Mouse (Mus musculus): ENCODE measurements around the gene Anp32e. TPM values are rescaled to one million over a fixed set of nuclear protein-coding genes. Genes with fewer than 3 reads are reported as not detected.

Anp32e gene
- total and polyA plus RNA-seq, 2 experiments: 3.7 to 11.7 TPM

- Histone ChIP-seq H3K27me3 (ENCODE audit: control insufficient read depth, insufficient read depth, low read length) (no peaks in the 10 kb centered on the region), H3K4me3 (ENCODE audit: insufficient read depth, low read depth, low read length) (no peak overlapping the region; the same call in none of the 2 replicates), H3K79me2 (ENCODE audit: control insufficient read depth, insufficient read depth, low read length) (no peaks in the 10 kb centered on the region), H3K36me3 (ENCODE audit: control insufficient read depth, insufficient read depth, low read length) (no peaks in the 10 kb centered on the region), H3K4me1 (ENCODE audit: control insufficient read depth, insufficient read depth, low read length) (peaks cover 4% of the 10 kb centered on the region), H3K27ac (replicated peaks; ENCODE audit: insufficient read depth, low read depth, low read length) (peak overlapping the region; percentile 90), H3K9ac (ENCODE audit: low read depth, low read length) (peak overlapping the region; percentile 48)
- peak; percentile 11 for DNase-seq (ENCODE audit: extremely low read depth, low read depth, low spot score)
- 61% methylated on average over 4 of the region's 4 CpGs for WGBS
- TF ChIP-seq POLR2A (IDR thresholded peaks at IDR 0.05; ENCODE audit: extremely low read depth, insufficient read depth, low read length) (no peak), CTCF (IDR thresholded peaks at IDR 0.05; ENCODE audit: low read depth, low read length) (peak; percentile 27)
Measured at GRCm38 (mm10) chr3:95993881-95994280, 64.8 kb downstream of the Anp32e start.

- H3K27me3 ChIP-seq (ENCODE audit: control insufficient read depth, insufficient read depth, low read length): no peaks in the 10 kb centered on the region
- no peaks in the 10 kb centered on the region for H3K79me2 ChIP-seq (ENCODE audit: control insufficient read depth, insufficient read depth, low read length)
- peak overlapping the region; percentile 57 for H3K4me3 ChIP-seq (ENCODE audit: insufficient read depth, low read depth, low read length)
- DNase-seq (ENCODE audit: extremely low read depth, low read depth, low spot score): peak; percentile 19
- H3K27ac ChIP-seq (replicated peaks; ENCODE audit: insufficient read depth, low read depth, low read length): peak overlapping the region; percentile 90
- H3K9ac ChIP-seq (ENCODE audit: low read depth, low read length): peak overlapping the region; percentile 48
- no peak for TF ChIP-seq CTCF (IDR thresholded peaks at IDR 0.05; ENCODE audit: low read depth, low read length)
- TF ChIP-seq POLR2A (IDR thresholded peaks at IDR 0.05; ENCODE audit: extremely low read depth, insufficient read depth, low read length): no peak
- WGBS: 69% methylated on average over 6 of the region's 6 CpGs
- peaks cover 4% of the 10 kb centered on the region for H3K4me1 ChIP-seq (ENCODE audit: control insufficient read depth, insufficient read depth, low read length)
- H3K36me3 ChIP-seq (ENCODE audit: control insufficient read depth, insufficient read depth, low read length): no peaks in the 10 kb centered on the region
Measured at GRCm38 (mm10) chr3:95994381-95994846, 65.4 kb downstream of the Anp32e start.

- H3K36me3 ChIP-seq (ENCODE audit: control insufficient read depth, insufficient read depth, low read length): no peaks in the 10 kb centered on the region
- WGBS: 16% methylated on average over 47 of the region's 51 CpGs
- H3K4me1 ChIP-seq (ENCODE audit: control insufficient read depth, insufficient read depth, low read length): peaks cover 2% of the 10 kb centered on the region
- H3K9ac ChIP-seq (ENCODE audit: low read depth, low read length): peak overlapping the region; percentile 84
- no peak for DNase-seq (ENCODE audit: extremely low read depth, low read depth, low spot score)
- no peaks in the 10 kb centered on the region for H3K27me3 ChIP-seq (ENCODE audit: control insufficient read depth, insufficient read depth, low read length)
- H3K27ac ChIP-seq (replicated peaks; ENCODE audit: insufficient read depth, low read depth, low read length): peak overlapping the region; percentile 90
- TF ChIP-seq POLR2A (IDR thresholded peaks at IDR 0.05; ENCODE audit: extremely low read depth, insufficient read depth, low read length) (no peak), CTCF (IDR thresholded peaks at IDR 0.05; ENCODE audit: low read depth, low read length) (no peak)
- no peaks in the 10 kb centered on the region for H3K79me2 ChIP-seq (ENCODE audit: control insufficient read depth, insufficient read depth, low read length)
- H3K4me3 ChIP-seq (ENCODE audit: insufficient read depth, low read depth, low read length): peak overlapping the region; percentile 57
Measured at GRCm38 (mm10) chr3:95994975-95995801, 66.1 kb downstream of the Anp32e start.

GRCm38 (mm10) chr3:95995802-95996428 lies 66.9 kb downstream of the Anp32e start, which contains the start of gene Plekho1:
Gene Plekho1, minus strand, starts transcription at chr3:95996001.
- Histone ChIP-seq H3K4me3 (ENCODE audit: insufficient read depth, low read depth, low read length) (peak within 1 kb of the TSS; percentile 57), H3K79me2 (ENCODE audit: control insufficient read depth, insufficient read depth, low read length) (no peaks in the 10 kb centered on the region), H3K9ac (ENCODE audit: low read depth, low read length) (peak within 1 kb of the TSS; percentile 84), H3K36me3 (ENCODE audit: control insufficient read depth, insufficient read depth, low read length) (no peaks in the 10 kb centered on the region), H3K27ac (replicated peaks; ENCODE audit: insufficient read depth, low read depth, low read length) (peak within 1 kb of the TSS; percentile 90), H3K4me1 (ENCODE audit: control insufficient read depth, insufficient read depth, low read length) (peaks cover 2% of the 10 kb centered on the region), H3K27me3 (ENCODE audit: control insufficient read depth, insufficient read depth, low read length) (no peaks in the 10 kb centered on the region)
- TF ChIP-seq CTCF (IDR thresholded peaks at IDR 0.05; ENCODE audit: low read depth, low read length) (no peak), POLR2A (IDR thresholded peaks at IDR 0.05; ENCODE audit: extremely low read depth, insufficient read depth, low read length) (0 out of 2 replicates have a peak, but pooled peaks have one; percentile 18)
- WGBS: 1% methylated on average over 80 of the region's 84 CpGs
- no peak for DNase-seq (ENCODE audit: extremely low read depth, low read depth, low spot score)

DNA sequence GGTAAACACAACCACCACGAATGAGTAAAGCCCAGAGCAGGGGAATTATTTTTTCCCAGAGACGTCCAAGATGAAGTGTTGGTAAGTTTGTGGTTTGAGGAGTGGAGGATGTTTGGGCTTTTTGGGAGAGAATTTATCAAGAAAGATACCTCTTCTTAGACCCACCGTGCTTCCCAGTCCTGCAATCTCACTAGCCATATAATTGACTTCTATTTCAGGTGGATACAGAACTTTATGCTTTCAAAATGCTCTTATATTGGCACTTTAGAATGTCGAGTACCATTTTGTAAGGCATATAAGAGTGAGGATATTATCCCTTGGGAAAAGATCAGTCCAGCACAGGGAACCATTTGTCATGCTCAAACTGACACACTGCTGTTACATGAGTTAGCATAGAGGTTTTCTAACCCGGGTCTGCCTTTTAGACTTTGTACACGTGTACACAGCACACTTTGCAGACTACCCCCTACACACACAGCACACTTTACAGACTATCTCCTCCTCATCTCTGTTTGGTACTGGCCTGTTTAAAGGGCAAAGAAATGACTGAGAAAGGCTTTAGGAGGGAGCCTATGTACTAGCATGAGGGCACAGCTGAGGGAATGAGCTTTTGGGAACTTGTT lies 67.5 kb downstream of the Anp32e start:
- Histone ChIP-seq H3K36me3 (ENCODE audit: control insufficient read depth, insufficient read depth, low read length) (no peaks in the 10 kb centered on the region), H3K79me2 (ENCODE audit: control insufficient read depth, insufficient read depth, low read length) (no peaks in the 10 kb centered on the region), H3K27me3 (ENCODE audit: control insufficient read depth, insufficient read depth, low read length) (no peaks in the 10 kb centered on the region), H3K4me1 (ENCODE audit: control insufficient read depth, insufficient read depth, low read length) (peaks cover 2% of the 10 kb centered on the region), H3K9ac (ENCODE audit: low read depth, low read length) (peak overlapping the region; percentile 84), H3K27ac (replicated peaks; ENCODE audit: insufficient read depth, low read depth, low read length) (no peak overlapping the region), H3K4me3 (ENCODE audit: insufficient read depth, low read depth, low read length) (peak overlapping the region; percentile 57; the same call in 1 of the 2 replicates)
- DNase-seq (ENCODE audit: extremely low read depth, low read depth, low spot score): no peak
- WGBS: 23% methylated on average over 6 of the region's 6 CpGs
- TF ChIP-seq CTCF (IDR thresholded peaks at IDR 0.05; ENCODE audit: low read depth, low read length): no peak
- no peak for TF ChIP-seq POLR2A (IDR thresholded peaks at IDR 0.05; ENCODE audit: extremely low read depth, insufficient read depth, low read length)

Other genes with a start within 250 kb of the Anp32e start
- gene Adamtsl4, start 241.3 kb upstream of the Anp32e start, total RNA-seq (2014; rRNA removed): 0.55 and 1.6 TPM in 2 replicates
- gene Adamtsl4, start 241.3 kb upstream of the Anp32e start, polyA plus RNA-seq (2012; rRNA removed): 2.5 and 4.7 TPM in 2 replicates
- gene Ecm1, start 189.7 kb upstream of the Anp32e start, total RNA-seq (2014; rRNA removed): 48.1 and 87.7 TPM in 2 replicates
- 354 and 374 TPM in 2 replicates for gene Ecm1, start 189.7 kb upstream of the Anp32e start, polyA plus RNA-seq (2012; rRNA removed)
- gene Tars2, start 169.0 kb upstream of the Anp32e start, total RNA-seq (2014; rRNA removed): 18.9 and 22.2 TPM in 2 replicates
- 24.6 and 26.5 TPM in 2 replicates for gene Tars2, start 169.0 kb upstream of the Anp32e start, polyA plus RNA-seq (2012; rRNA removed)
- 7.6 and 9.3 TPM in 2 replicates for gene Rprd2, start 110.4 kb upstream of the Anp32e start, total RNA-seq (2014; rRNA removed)
- gene Rprd2, start 110.4 kb upstream of the Anp32e start, polyA plus RNA-seq (2012; rRNA removed): 5.1 and 7.9 TPM in 2 replicates
- gene Prpf3, start 73.4 kb upstream of the Anp32e start, total RNA-seq (2014; rRNA removed): 6.5 and 7.8 TPM in 2 replicates
- gene Prpf3, start 73.4 kb upstream of the Anp32e start, polyA plus RNA-seq (2012; rRNA removed): 4.1 and 7.4 TPM in 2 replicates
- gene Mrps21, start 57.7 kb upstream of the Anp32e start, total RNA-seq (2014; rRNA removed): 137 and 205 TPM in 2 replicates
- gene Mrps21, start 57.7 kb upstream of the Anp32e start, polyA plus RNA-seq (2012; rRNA removed): 39.6 and 49.3 TPM in 2 replicates
- gene Ciart, start 47.0 kb upstream of the Anp32e start, total RNA-seq (2014; rRNA removed): 9.2 and 19.5 TPM in 2 replicates
- gene Ciart, start 47.0 kb upstream of the Anp32e start, polyA plus RNA-seq (2012; rRNA removed): 1.4 and 1.7 TPM in 2 replicates
- 3.7 and 5.3 TPM in 2 replicates for gene BC028528, start 37.2 kb upstream of the Anp32e start, total RNA-seq (2014; rRNA removed)
- 0.72 and 0.98 TPM in 2 replicates for gene BC028528, start 37.2 kb upstream of the Anp32e start, polyA plus RNA-seq (2012; rRNA removed)
- gene Aph1a, start 35.3 kb upstream of the Anp32e start, total RNA-seq (2014; rRNA removed): 36.2 and 43.2 TPM in 2 replicates
- 181 and 255 TPM in 2 replicates for gene Aph1a, start 35.3 kb upstream of the Anp32e start, polyA plus RNA-seq (2012; rRNA removed)
- gene Car14, start 24.6 kb upstream of the Anp32e start, total RNA-seq (2014; rRNA removed): 24.5 and 35.6 TPM in 2 replicates
- gene Car14, start 24.6 kb upstream of the Anp32e start, polyA plus RNA-seq (2012; rRNA removed): 47.9 and 56.8 TPM in 2 replicates
- gene Plekho1, start 66.8 kb downstream of the Anp32e start, total RNA-seq (2014; rRNA removed): 5.2 and 6.8 TPM in 2 replicates
- 4.6 and 8.0 TPM in 2 replicates for gene Plekho1, start 66.8 kb downstream of the Anp32e start, polyA plus RNA-seq (2012; rRNA removed)
- gene Vps45, start 129.2 kb downstream of the Anp32e start, total RNA-seq (2014; rRNA removed): 8.9 and 10.7 TPM in 2 replicates
- gene Vps45, start 129.2 kb downstream of the Anp32e start, polyA plus RNA-seq (2012; rRNA removed): 2.1 and 2.4 TPM in 2 replicates
- gene Otud7b, start 175.3 kb downstream of the Anp32e start, total RNA-seq (2014; rRNA removed): 8.9 and 11.9 TPM in 2 replicates
- 5.9 and 6.8 TPM in 2 replicates for gene Otud7b, start 175.3 kb downstream of the Anp32e start, polyA plus RNA-seq (2012; rRNA removed)
- gene Mtmr11, start 232.8 kb downstream of the Anp32e start, total RNA-seq (2014; rRNA removed): 1.2 and 1.4 TPM in 2 replicates
- 1.1 and 2.8 TPM in 2 replicates for gene Mtmr11, start 232.8 kb downstream of the Anp32e start, polyA plus RNA-seq (2012; rRNA removed)
- gene Sf3b4, start 243.1 kb downstream of the Anp32e start, total RNA-seq (2014; rRNA removed): 2.7 and 5.2 TPM in 2 replicates
- gene Sf3b4, start 243.1 kb downstream of the Anp32e start, polyA plus RNA-seq (2012; rRNA removed): 23.5 and 29.7 TPM in 2 replicates

Data from liver, adult 2 months (tissue).